Mouse (Mus musculus) gonadal fat pad, adult 2 months (tissue): ENCODE data around the gene Smarce1. TPM values are rescaled to one million over a fixed set of nuclear protein-coding genes. Genes with fewer than 3 reads are reported as not detected.

Experiments
- DNase-seq: peaks from one replicate; pipeline ENCODE4 v3.0.0-alpha.2; 2012; ENCODE audit warnings: low read depth
- polyA plus RNA-seq: library from polyadenylated mRNA; depleted of rRNA; stranded (reverse); fragments of >200 nt; gene quantifications from 2 replicates; pipeline ENCODE4 v1.2.3, GENCODE M21; 2012; rRNA removed

The Smarce1 gene
- polyA plus RNA-seq, 1 experiment: 19.0 TPM

GRCm38 (mm10) chr11:99169438-99169837 is 61.4 kb downstream of the Smarce1 start:
- DNase-seq: no peak

GRCm38 (mm10) chr11:99168030-99168474 is 62.8 kb downstream of the Smarce1 start:
- no peak for DNase-seq

DNA sequence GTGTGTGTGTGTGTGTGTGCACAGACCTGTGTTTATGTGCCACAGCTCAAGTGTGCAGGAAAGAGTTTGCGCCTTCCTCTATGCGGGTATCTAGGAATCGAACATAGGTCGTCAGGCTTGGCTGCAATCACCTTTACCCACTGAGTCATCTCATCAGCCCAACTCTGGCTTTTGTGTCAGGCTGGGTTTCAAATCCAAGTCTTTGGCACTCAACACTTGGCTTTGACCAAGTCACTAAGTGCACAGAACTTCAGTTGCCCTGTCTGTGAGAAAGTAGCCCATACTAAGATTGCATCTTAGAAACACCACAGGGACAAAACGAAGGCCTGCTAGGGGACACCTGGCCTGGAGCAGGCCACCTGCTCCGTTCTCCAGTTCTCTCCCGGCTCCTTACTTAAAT is 63.2 kb downstream of the Smarce1 start:
- DNase-seq: no peak

DNA sequence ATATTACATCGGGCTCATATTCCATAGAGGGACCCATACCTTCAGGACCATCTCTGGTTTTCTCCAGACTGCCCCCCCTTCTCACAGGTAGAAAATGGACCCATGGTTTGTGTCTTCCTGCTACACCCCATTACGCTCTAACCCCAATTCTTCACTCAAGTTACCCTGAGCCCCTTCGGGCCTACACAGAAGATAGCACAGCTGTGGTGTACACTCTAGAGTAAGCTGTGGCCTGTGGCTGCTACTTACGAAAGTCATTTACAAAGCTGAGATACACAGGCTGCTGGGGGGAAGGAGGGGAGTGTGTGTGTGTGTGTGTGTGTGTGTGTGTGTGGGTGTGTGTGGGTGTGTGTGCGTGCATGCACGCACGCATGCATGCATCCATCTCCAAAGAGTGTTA is 64.6 kb downstream of the Smarce1 start:
- DNase-seq: no peak

DNA sequence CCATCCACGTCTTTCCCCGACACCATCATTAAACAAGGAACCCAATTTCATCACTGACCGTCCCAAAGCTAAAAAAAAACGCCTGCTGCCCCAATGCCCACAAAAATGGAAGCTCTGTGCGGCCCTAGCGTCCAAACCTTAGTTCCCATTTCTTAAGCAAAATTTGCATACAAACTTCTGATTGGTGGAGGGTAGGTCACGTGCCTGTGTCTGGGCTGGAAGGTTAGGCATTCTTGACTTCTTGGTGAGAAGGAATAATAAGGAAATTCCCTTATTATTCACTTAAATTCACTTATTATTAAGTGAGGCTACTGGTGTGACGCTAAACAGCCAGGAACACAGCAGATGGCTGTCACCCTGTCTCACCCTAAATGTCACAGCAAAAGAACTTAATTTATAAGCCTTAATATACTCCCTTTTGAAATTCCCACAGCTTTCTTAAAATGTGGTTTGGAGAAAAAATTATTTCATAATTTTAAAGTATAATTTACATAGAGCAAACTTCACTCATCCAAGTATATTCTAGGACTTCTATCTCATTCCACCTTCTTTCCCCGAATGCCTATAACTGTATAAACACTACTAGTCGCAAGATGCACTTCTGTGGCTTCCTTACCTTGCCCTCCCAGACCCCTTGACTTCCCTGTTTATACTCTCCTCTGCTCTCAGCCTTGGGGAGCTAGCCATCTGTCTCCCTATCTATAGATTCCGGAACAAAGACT is 65.6 kb downstream of the Smarce1 start:
- DNase-seq: no peak

DNA sequence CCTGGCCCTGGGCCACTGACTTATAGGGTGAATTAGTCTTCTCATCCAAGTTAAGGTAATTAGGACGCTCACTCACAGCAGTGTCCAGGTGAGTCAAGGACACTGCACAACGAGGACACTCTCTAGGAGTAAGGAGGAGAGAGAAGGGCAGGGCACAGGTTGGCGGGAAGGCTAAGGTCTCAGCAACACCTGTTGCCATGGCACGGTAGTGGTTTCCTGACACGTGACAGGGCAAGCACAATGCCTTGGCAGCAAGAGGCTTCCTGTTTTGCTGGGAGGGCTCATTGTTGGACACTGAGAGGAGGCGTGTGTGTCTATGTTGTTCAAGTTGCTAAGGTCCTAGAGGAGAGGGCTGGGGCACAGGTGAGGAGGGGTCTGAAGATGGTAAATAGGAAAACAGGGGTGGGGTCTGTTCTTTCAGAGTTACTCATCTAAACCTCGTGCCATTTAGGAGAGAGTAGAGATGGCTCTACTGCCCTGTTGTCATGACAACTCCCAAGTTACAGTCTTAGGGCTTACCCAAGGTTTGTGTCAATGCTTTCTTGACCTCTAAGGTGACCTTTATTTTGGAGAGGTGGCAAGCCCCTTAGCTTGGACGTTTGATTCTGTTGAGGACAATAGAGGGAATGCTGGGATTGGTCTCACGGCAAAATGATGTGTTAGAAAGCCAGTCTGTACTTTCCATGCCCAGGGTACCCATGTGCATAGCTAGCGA is 67.7 kb downstream of the Smarce1 start:
- no peak for DNase-seq

DNA sequence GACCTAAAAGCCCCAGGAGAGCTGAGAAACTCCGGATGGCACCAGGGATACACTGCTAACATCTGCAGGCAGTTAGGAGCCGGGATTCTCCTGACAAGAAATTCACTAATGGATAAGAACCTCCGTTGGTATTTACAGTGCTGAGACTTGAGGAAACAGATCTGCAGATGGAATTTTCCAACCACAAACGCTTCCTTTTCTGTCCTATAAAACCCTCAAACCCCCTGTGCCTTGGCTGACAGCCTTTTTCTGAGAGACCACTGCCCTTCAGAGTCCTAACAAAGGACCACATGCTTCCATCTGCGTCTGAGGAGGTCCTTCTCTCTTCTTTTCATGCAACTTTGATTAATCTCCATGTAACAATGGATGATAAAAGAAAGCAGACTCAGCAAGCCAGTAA is 69.2 kb downstream of the Smarce1 start:
- no peak for DNase-seq

GRCm38 (mm10) chr11:99160228-99160627 is 70.6 kb downstream of the Smarce1 start:
- DNase-seq: no peak

Other genes starting within 250 kb of the Smarce1 start
- gene Gjd3, start 248.0 kb downstream of the Smarce1 start, polyA plus RNA-seq: 0.55 and 1.1 TPM in 2 replicates
- gene Top2a, start 206.8 kb downstream of the Smarce1 start, polyA plus RNA-seq: 0.92 and 1.7 TPM in 2 replicates
- gene Igfbp4, start 189.8 kb downstream of the Smarce1 start, polyA plus RNA-seq: 429 and 525 TPM in 2 replicates
- gene Tns4, start 141.7 kb downstream of the Smarce1 start, polyA plus RNA-seq: 2.4 and 3.4 TPM in 2 replicates
- gene Ccr7, start 75.9 kb downstream of the Smarce1 start, polyA plus RNA-seq: 0.61 and 1.7 TPM in 2 replicates
- gene Krt222, start 13.1 kb upstream of the Smarce1 start, polyA plus RNA-seq: 0.25 and 0.68 TPM in 2 replicates
- gene Krt24, start 54.2 kb upstream of the Smarce1 start, polyA plus RNA-seq: not detected in 2 replicates
- not detected in 2 replicates for gene Krt25, start 91.9 kb upstream of the Smarce1 start, polyA plus RNA-seq
- gene Krt26, start 106.9 kb upstream of the Smarce1 start, polyA plus RNA-seq: not detected in 2 replicates
- gene Krt27, start 120.1 kb upstream of the Smarce1 start, polyA plus RNA-seq: not detected in 2 replicates
- gene Krt28, start 143.9 kb upstream of the Smarce1 start, polyA plus RNA-seq: not detected in 2 replicates
- 0.93 and 1.2 TPM in 2 replicates for gene Krt10, start 158.3 kb upstream of the Smarce1 start, polyA plus RNA-seq
- not detected in 2 replicates for gene Krt12, start 191.2 kb upstream of the Smarce1 start, polyA plus RNA-seq
- 0.30 and 0.61 TPM in 2 replicates for gene Krt20, start 207.1 kb upstream of the Smarce1 start, polyA plus RNA-seq